In the genomic region with DNA sequence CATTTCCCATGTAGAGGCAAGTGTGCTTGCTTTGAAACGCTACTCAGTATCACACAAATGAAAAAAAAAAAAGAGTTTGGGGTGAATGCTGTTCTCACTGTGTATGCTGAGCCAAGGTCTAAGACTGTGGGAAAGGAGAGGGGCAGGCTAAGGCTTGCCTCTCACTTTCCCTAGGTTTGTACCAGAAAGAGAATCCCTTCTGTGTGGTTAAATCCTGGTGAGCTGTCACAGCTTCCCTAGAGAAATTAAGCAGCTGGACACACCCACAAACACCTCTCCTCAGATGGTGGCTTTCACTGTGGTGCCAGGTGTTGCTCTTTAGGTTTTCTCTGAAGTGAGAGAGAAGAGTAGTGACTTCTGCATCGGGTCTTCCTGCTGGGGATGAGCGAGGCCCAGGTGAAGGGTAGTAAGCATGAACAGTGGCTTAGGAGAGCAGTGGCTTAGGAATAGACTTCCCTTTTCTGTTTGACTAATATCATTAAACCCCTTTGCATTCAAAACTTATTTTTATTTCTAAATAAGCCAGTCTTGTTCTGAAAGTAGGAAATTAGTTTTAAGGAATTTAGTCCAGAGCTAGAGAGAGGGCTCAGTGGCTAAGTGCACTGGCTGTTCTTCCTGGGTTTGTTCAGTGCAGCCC, we compare ENCODE assay signal across 21 mouse cellular contexts. TPM values are rescaled to one million over a fixed set of nuclear protein-coding genes. Genes with fewer than 3 reads are reported as not detected.
DNase-seq lines count a peak whose midpoint lies in the region; ATAC-seq and TF ChIP-seq lines count a peak whose summit lies in the region.
"Had no signal": no experiment of that assay in that cellular context is flagged by ENCODE, and none has a peak within 500 bp of the region (broad histone marks: within the 10 kb centered on the region; RNA-seq: fewer than 3 reads in every experiment).

No protein-coding gene starts in this region.

- TF ChIP-seq CTCF in gastrocnemius, adult 2 months (IDR thresholded peaks at IDR 0.05), result no peak
- TF ChIP-seq CTCF in stomach, postnatal 0 days (IDR thresholded peaks at IDR 0.05; ENCODE audit: low read depth), result no peak
- no peak for TF ChIP-seq CTCF in forebrain, postnatal 0 days (IDR thresholded peaks at IDR 0.05; ENCODE audit: low read depth)

- no peak for TF ChIP-seq EP300 in stomach, postnatal 0 days (optimal IDR thresholded peaks at IDR 0.05)

- no peak overlapping the region for H3K9ac ChIP-seq in lung, embryonic 16.5 days (ENCODE audit: low read length)
- H3K9ac ChIP-seq in limb, embryonic 15.5 days, result no peak overlapping the region
- no peak overlapping the region for H3K9ac ChIP-seq in stomach, postnatal 0 days (ENCODE audit: low read length)
- H3K9ac ChIP-seq in forebrain, postnatal 0 days, result no peak overlapping the region
- H3K9ac ChIP-seq in midbrain, embryonic 13.5 days (replicated peaks), result no peak overlapping the region
- H3K9ac ChIP-seq: embryonic facial prominence, embryonic 12.5 days; forebrain, embryonic 12.5 days; heart, embryonic 13.5 days; hindbrain, embryonic 12.5 days had no signal

- DNase-seq in gastrocnemius, adult 2 months, result no peak
- DNase-seq in gastrocnemius, adult 18-20 months (ENCODE audit: low spot score), result no peak
- DNase-seq in lung, postnatal 36 days, result no peak
- no peak for DNase-seq in stomach, postnatal 0 days (ENCODE audit: low spot score)
- DNase-seq in forebrain, postnatal 0 days, result no peak
- DNase-seq: kidney, adult 18-20 months; kidney, postnatal 36 days; layer of hippocampus, postnatal 36 days; left cerebral cortex, postnatal 4 days; midbrain, embryonic 14.5 days; right cerebral cortex, postnatal 14 days; thymus, adult 18-20 months had no signal

- H3K4me2 ChIP-seq in lung, embryonic 16.5 days (ENCODE audit: low read depth, low read length), result no peak overlapping the region
- no peak overlapping the region for H3K4me2 ChIP-seq in limb, embryonic 15.5 days
- no peak overlapping the region for H3K4me2 ChIP-seq in stomach, postnatal 0 days (replicated peaks; ENCODE audit: low read depth)
- H3K4me2 ChIP-seq in forebrain, postnatal 0 days (ENCODE audit: low read depth), result no peak overlapping the region
- no peak overlapping the region for H3K4me2 ChIP-seq in midbrain, embryonic 13.5 days (replicated peaks)
- H3K4me2 ChIP-seq: embryonic facial prominence, embryonic 12.5 days; forebrain, embryonic 12.5 days; heart, embryonic 13.5 days; hindbrain, embryonic 12.5 days had no signal

- H3K4me1 ChIP-seq in lung, embryonic 16.5 days (replicated peaks; ENCODE audit: control insufficient read depth, insufficient read depth, low read length), result peaks cover 28% of the 10 kb centered on the region
- H3K4me1 ChIP-seq in limb, embryonic 15.5 days, result peaks cover 41% of the 10 kb centered on the region
- peaks cover 7% of the 10 kb centered on the region for H3K4me1 ChIP-seq in stomach, postnatal 0 days (replicated peaks; ENCODE audit: control insufficient read depth, insufficient read depth)
- H3K4me1 ChIP-seq in forebrain, postnatal 0 days (ENCODE audit: insufficient read depth), result peaks cover 17% of the 10 kb centered on the region
- H3K4me1 ChIP-seq in midbrain, embryonic 13.5 days (replicated peaks), result peaks cover 20% of the 10 kb centered on the region

- intact Hi-C loops in gastrocnemius, adult 2 months (cut with DNase I), result no loop called here

- no peak for ATAC-seq in lung, embryonic 16.5 days (ENCODE audit: low read depth)
- no peak for ATAC-seq in limb, embryonic 15.5 days (ENCODE audit: insufficient number of reproducible peaks, low FRiP score, low TSS enrichment, low read depth)
- ATAC-seq in stomach, postnatal 0 days (ENCODE audit: low FRiP score, low TSS enrichment), result no peak
- no peak for ATAC-seq in forebrain, postnatal 0 days
- no peak for ATAC-seq in midbrain, embryonic 13.5 days
- ATAC-seq: Patski had no signal

- no peaks in the 10 kb centered on the region for H3K9me3 ChIP-seq in lung, embryonic 16.5 days (ENCODE audit: control insufficient read depth, low read length)
- H3K9me3 ChIP-seq in limb, embryonic 15.5 days, result no peaks in the 10 kb centered on the region
- no peaks in the 10 kb centered on the region for H3K9me3 ChIP-seq in stomach, postnatal 0 days (ENCODE audit: control insufficient read depth, low read length)
- H3K9me3 ChIP-seq in forebrain, postnatal 0 days (ENCODE audit: low read length), result no peaks in the 10 kb centered on the region
- H3K9me3 ChIP-seq in midbrain, embryonic 13.5 days, result no peaks in the 10 kb centered on the region
- H3K9me3 ChIP-seq: embryonic facial prominence, embryonic 12.5 days; forebrain, embryonic 12.5 days; heart, embryonic 13.5 days; hindbrain, embryonic 12.5 days had no signal

- H3K27ac ChIP-seq in gastrocnemius, adult 2 months, result 0 out of 2 replicates have a peak overlapping the region, but pooled peaks have one; percentile 16
- peak overlapping the region; percentile 40; the same call in 1 of the 2 replicates for H3K27ac ChIP-seq in lung, embryonic 16.5 days (ENCODE audit: low read length)
- peak overlapping the region; percentile 84 for H3K27ac ChIP-seq in limb, embryonic 15.5 days
- H3K27ac ChIP-seq in stomach, postnatal 0 days (replicated peaks), result peak overlapping the region; percentile 93
- H3K27ac ChIP-seq in forebrain, postnatal 0 days (ENCODE audit: low read depth, low read length), result no peak overlapping the region
- H3K27ac ChIP-seq in midbrain, embryonic 13.5 days, result no peak overlapping the region
- H3K27ac ChIP-seq: forebrain, embryonic 12.5 days; heart, embryonic 13.5 days; hindbrain, embryonic 12.5 days; macrophage had no signal

- 58% methylated on average over 3 of the region's 3 CpGs for WGBS in lung, embryonic 16.5 days
- 54% methylated on average over 3 of the region's 3 CpGs for WGBS in limb, embryonic 15.5 days
- WGBS in stomach, postnatal 0 days, result 52% methylated on average over 3 of the region's 3 CpGs
- WGBS in forebrain, postnatal 0 days, result 90% methylated on average over 3 of the region's 3 CpGs
- 99% methylated on average over 3 of the region's 3 CpGs for WGBS in midbrain, embryonic 13.5 days

- no peaks in the 10 kb centered on the region for H3K36me3 ChIP-seq in lung, embryonic 16.5 days (ENCODE audit: control insufficient read depth, insufficient read depth, low read length)
- H3K36me3 ChIP-seq in limb, embryonic 15.5 days, result no peaks in the 10 kb centered on the region
- H3K36me3 ChIP-seq in stomach, postnatal 0 days (ENCODE audit: control insufficient read depth, insufficient read depth, low read length), result no peaks in the 10 kb centered on the region
- H3K36me3 ChIP-seq in forebrain, postnatal 0 days (ENCODE audit: insufficient read depth), result peaks cover 11% of the 10 kb centered on the region; the same call in 1 of the 2 replicates
- H3K36me3 ChIP-seq in midbrain, embryonic 13.5 days, result peaks cover 35% of the 10 kb centered on the region

- no peaks in the 10 kb centered on the region for H3K27me3 ChIP-seq in lung, embryonic 16.5 days (ENCODE audit: control insufficient read depth, insufficient read depth, low read depth, low read length)
- H3K27me3 ChIP-seq in limb, embryonic 15.5 days, result no peaks in the 10 kb centered on the region
- H3K27me3 ChIP-seq in stomach, postnatal 0 days (ENCODE audit: control insufficient read depth, insufficient read depth, low read length), result no peaks in the 10 kb centered on the region
- no peaks in the 10 kb centered on the region for H3K27me3 ChIP-seq in forebrain, postnatal 0 days (ENCODE audit: insufficient read depth, low read length)
- no peaks in the 10 kb centered on the region for H3K27me3 ChIP-seq in midbrain, embryonic 13.5 days
- H3K27me3 ChIP-seq: embryonic facial prominence, embryonic 12.5 days; forebrain, embryonic 12.5 days; heart, embryonic 13.5 days; hindbrain, embryonic 12.5 days; Patski had no signal

- no peak overlapping the region for H3K4me3 ChIP-seq in gastrocnemius, adult 2 months
- H3K4me3 ChIP-seq in lung, embryonic 16.5 days (ENCODE audit: low read length), result no peak overlapping the region
- no peak overlapping the region for H3K4me3 ChIP-seq in limb, embryonic 15.5 days
- H3K4me3 ChIP-seq in stomach, postnatal 0 days (ENCODE audit: low read depth, low read length), result no peak overlapping the region
- no peak overlapping the region for H3K4me3 ChIP-seq in forebrain, postnatal 0 days (ENCODE audit: low read depth, low read length)
- H3K4me3 ChIP-seq in midbrain, embryonic 13.5 days (replicated peaks), result no peak overlapping the region
- H3K4me3 ChIP-seq: embryonic facial prominence, embryonic 12.5 days; forebrain, embryonic 12.5 days; heart, embryonic 13.5 days; hindbrain, embryonic 12.5 days had no signal

RNA-seq across cellular contexts. Expression of a gene that starts 26.4 kb away (rescaled TPM):
- total RNA-seq in gastrocnemius, adult 2 months (2021), result under 1 TPM; 0.48 to 0.50 TPM
- under 1 TPM; 0.28 to 0.37 TPM for total RNA-seq in gastrocnemius, adult 18-20 months (2021)
- 0.93 and 0.94 TPM in 2 replicates for polyA plus RNA-seq in lung, embryonic 16.5 days (2015; fragmentation: Nextera tagmentation; extraction: Ambion mirVana)
- 37.5 and 39.1 TPM in 2 replicates for polyA plus RNA-seq in limb, embryonic 15.5 days (2015; fragmentation: Nextera tagmentation; extraction: Ambion mirVana)
- 19.2 and 22.7 TPM in 2 replicates for polyA plus RNA-seq in stomach, postnatal 0 days (2015; fragmentation: Nextera tagmentation; extraction: Ambion mirVana)
- 0.08 and 0.14 TPM in 2 replicates for total RNA-seq in forebrain, postnatal 0 days (2014; rRNA removed)
- polyA plus RNA-seq in forebrain, postnatal 0 days (2015; fragmentation: Nextera tagmentation; extraction: Ambion mirVana), result 0.05 and 0.18 TPM in 2 replicates
- polyA plus RNA-seq in midbrain, embryonic 13.5 days (2015; fragmentation: Nextera tagmentation; extraction: Ambion mirVana), result 0.27 and 0.57 TPM in 2 replicates
- total RNA-seq: left cerebral cortex, postnatal 4 days had no signal
- polyA plus RNA-seq: macrophage, Patski had no signal

Comparison
In these comparisons a context has a peak if more than half of its experiments do, and no peak if none do; other contexts are left out.
1. H3K27ac ChIP-seq: peak in gastrocnemius, adult 2 months (single experiment), lung, embryonic 16.5 days (single experiment), limb, embryonic 15.5 days (single experiment) and stomach, postnatal 0 days (single experiment); none in forebrain, postnatal 0 days (single experiment) and midbrain, embryonic 13.5 days (single experiment).
2. RNA of a gene that starts 26.4 kb away (polyA plus RNA-seq): 37.5 to 39.1 TPM in limb, embryonic 15.5 days and 19.2 to 22.7 TPM in stomach, postnatal 0 days; 0.93 to 0.94 TPM in lung, embryonic 16.5 days, 0.27 to 0.57 TPM in midbrain, embryonic 13.5 days and 0.05 to 0.18 TPM in forebrain, postnatal 0 days; every median in the first group is over 10 times any median in the second.